Mouse (Mus musculus) retina, postnatal 1 day (tissue): ENCODE results near the gene Myo5a.

ENCODE experiments used
- DNase-seq: peaks from one replicate; pipeline ENCODE4 v3.0.0-alpha.2; 2012

The Myo5a gene

GRCm38 (mm10) chr9:75070457-75071028 is at the start of gene Myo5a:
TSS of gene Myo5a (plus strand) at chr9:75071015.
- DNase-seq: no peak

GRCm38 (mm10) chr9:75022546-75022945 is 48.3 kb upstream of the Myo5a start:
- DNase-seq: no peak

GRCm38 (mm10) chr9:75023150-75023894 is 47.5 kb upstream of the Myo5a start:
- DNase-seq: no peak

GRCm38 (mm10) chr9:75024089-75024488 is 46.7 kb upstream of the Myo5a start:
- DNase-seq: peak; percentile 38

- DNase-seq: peak; percentile 19
These were observed 45.1 kb upstream of the Myo5a start for GRCm38 (mm10) chr9:75025689-75026088.

GRCm38 (mm10) chr9:75032408-75032807 is 38.4 kb upstream of the Myo5a start:
- no peak for DNase-seq

GRCm38 (mm10) chr9:75033141-75033540 is 37.7 kb upstream of the Myo5a start:
- DNase-seq: peak; percentile 42

- no peak for DNase-seq
These were observed 36.1 kb upstream of the Myo5a start for GRCm38 (mm10) chr9:75034691-75035090.

- no peak for DNase-seq
These were observed 34.9 kb upstream of the Myo5a start for GRCm38 (mm10) chr9:75035944-75036343.

GRCm38 (mm10) chr9:75037451-75038356 is 33.1 kb upstream of the Myo5a start, which contains the start of gene Arpp19:
TSS of gene Arpp19 (plus strand) at chr9:75037614.
- peak; percentile 93 for DNase-seq

GRCm38 (mm10) chr9:75038357-75038688 is 32.5 kb upstream of the Myo5a start:
- DNase-seq: no peak

GRCm38 (mm10) chr9:75040566-75040965 is 30.2 kb upstream of the Myo5a start:
- no peak for DNase-seq

- DNase-seq: no peak
These were observed 28.8 kb upstream of the Myo5a start for GRCm38 (mm10) chr9:75041840-75042525.

- DNase-seq: no peak
These were observed 27.6 kb upstream of the Myo5a start for GRCm38 (mm10) chr9:75043191-75043590.

GRCm38 (mm10) chr9:75047079-75047478 is 23.7 kb upstream of the Myo5a start:
- DNase-seq: no peak

- no peak for DNase-seq
These were observed 21.7 kb upstream of the Myo5a start for GRCm38 (mm10) chr9:75049100-75049499.

- peak; percentile 82 for DNase-seq
These were observed 20.8 kb upstream of the Myo5a start for GRCm38 (mm10) chr9:75050003-75050402.

GRCm38 (mm10) chr9:75051841-75052240 is 19.0 kb upstream of the Myo5a start:
- no peak for DNase-seq

- DNase-seq: no peak
These were observed 15.8 kb upstream of the Myo5a start for GRCm38 (mm10) chr9:75055046-75055445.

- DNase-seq: no peak
These were observed 6.0 kb upstream of the Myo5a start for GRCm38 (mm10) chr9:75064678-75065331.

- peak; percentile 91 for DNase-seq
These were observed 352 bp downstream of the Myo5a start for GRCm38 (mm10) chr9:75071029-75071705.

- no peak for DNase-seq
These were observed 934 bp downstream of the Myo5a start for GRCm38 (mm10) chr9:75071706-75072192.
